Mouse (Mus musculus): ENCODE data around the gene Nudc. TPM values are rescaled to one million over a fixed set of nuclear protein-coding genes. Genes with fewer than 3 reads are reported as not detected.
"Not testable (repeated sequence)": the region's sequence is repeated elsewhere in the genome, so short reads cannot be mapped to it uniquely, and the experiment has no call there.

Gene Nudc
- total and polyA plus RNA-seq, 2 experiments from 2014 or later, result 42.1 to 152 TPM

DNA sequence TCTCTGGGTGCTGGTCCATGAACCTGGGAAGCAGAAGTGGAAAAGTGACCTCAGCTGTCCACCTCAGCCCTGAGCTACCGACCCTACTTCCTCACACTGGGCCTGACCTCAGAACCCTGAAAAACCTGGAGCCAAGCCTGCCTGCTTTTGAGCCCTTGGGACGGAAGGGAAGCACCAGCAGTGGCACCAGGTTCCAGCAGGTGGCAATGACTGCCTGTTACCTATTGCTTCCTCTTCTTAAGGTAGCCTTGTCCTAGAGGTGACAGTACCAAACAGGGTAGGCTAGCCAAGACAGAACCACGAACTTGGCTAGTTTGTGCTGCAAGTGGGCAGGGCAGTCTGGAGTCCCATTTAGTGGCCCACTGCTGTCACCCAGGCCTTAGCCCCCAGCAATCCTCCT, 13.0 kb downstream of the Nudc start:
- 77% methylated on average over 3 of the region's 3 CpGs for WGBS
- H3K27ac ChIP-seq (ENCODE audit: low read depth), result no peak overlapping the region
- no peak overlapping the region for H3K4me2 ChIP-seq (ENCODE audit: low read depth, low read length)
- H3K9me3 ChIP-seq (replicated peaks; ENCODE audit: control insufficient read depth, low read length), result no peaks in the 10 kb centered on the region
- DNase-seq (ENCODE audit: low spot score), result no peak
- no peak overlapping the region for H3K9ac ChIP-seq (replicated peaks; ENCODE audit: low read depth, low read length)
- ATAC-seq (ENCODE audit: insufficient read depth, low read depth), result no peak
- H3K27me3 ChIP-seq (ENCODE audit: control insufficient read depth, insufficient read depth, low read length), result no peaks in the 10 kb centered on the region
- peaks cover 72% of the 10 kb centered on the region for H3K36me3 ChIP-seq (replicated peaks; ENCODE audit: control insufficient read depth, insufficient read depth, low read length)
- no peaks in the 10 kb centered on the region for H3K4me1 ChIP-seq (ENCODE audit: control insufficient read depth, insufficient read depth)
- TF ChIP-seq EP300 (IDR thresholded peaks at IDR 0.05; ENCODE audit: low read depth) (no peak), CTCF (IDR thresholded peaks at IDR 0.05; ENCODE audit: low read depth) (no peak)
- H3K4me3 ChIP-seq (ENCODE audit: low read depth, low read length), result no peak overlapping the region

DNA sequence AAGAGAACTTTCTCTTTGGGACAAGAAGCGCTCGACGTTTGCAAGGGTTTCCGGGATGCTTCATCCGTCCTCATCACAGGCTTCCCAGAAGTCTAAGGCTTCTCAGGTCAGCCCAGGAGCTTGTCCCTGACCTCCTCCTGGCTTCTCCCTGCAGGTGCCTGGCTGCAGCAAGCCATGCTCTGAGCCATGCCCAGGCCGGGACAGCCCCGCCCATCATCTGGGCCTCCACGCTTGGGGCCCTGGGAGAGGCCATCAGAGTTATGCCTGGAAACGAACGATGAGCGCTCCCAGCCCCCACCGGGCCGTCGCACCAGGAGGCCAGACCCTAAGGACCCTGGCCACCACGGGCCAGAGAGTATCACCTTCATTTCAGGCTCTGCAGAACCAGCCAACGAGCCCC, 18.0 kb downstream of the Nudc start:
- no peak for ATAC-seq (ENCODE audit: insufficient read depth, low read depth)
- TF ChIP-seq EP300 (IDR thresholded peaks at IDR 0.05; ENCODE audit: low read depth) (no peak), CTCF (IDR thresholded peaks at IDR 0.05; ENCODE audit: low read depth) (no peak)
- Histone ChIP-seq H3K4me2 (ENCODE audit: low read depth, low read length) (no peak overlapping the region), H3K27me3 (ENCODE audit: control insufficient read depth, insufficient read depth, low read length) (no peaks in the 10 kb centered on the region), H3K27ac (ENCODE audit: low read depth) (no peak overlapping the region), H3K36me3 (replicated peaks; ENCODE audit: control insufficient read depth, insufficient read depth, low read length) (peaks cover 29% of the 10 kb centered on the region), H3K9ac (replicated peaks; ENCODE audit: low read depth, low read length) (no peak overlapping the region), H3K4me3 (ENCODE audit: low read depth, low read length) (no peak overlapping the region), H3K9me3 (replicated peaks; ENCODE audit: control insufficient read depth, low read length) (no peaks in the 10 kb centered on the region), H3K4me1 (ENCODE audit: control insufficient read depth, insufficient read depth) (no peaks in the 10 kb centered on the region)
- DNase-seq (ENCODE audit: low spot score), result no peak
- 70% methylated on average over 16 of the region's 16 CpGs for WGBS

DNA sequence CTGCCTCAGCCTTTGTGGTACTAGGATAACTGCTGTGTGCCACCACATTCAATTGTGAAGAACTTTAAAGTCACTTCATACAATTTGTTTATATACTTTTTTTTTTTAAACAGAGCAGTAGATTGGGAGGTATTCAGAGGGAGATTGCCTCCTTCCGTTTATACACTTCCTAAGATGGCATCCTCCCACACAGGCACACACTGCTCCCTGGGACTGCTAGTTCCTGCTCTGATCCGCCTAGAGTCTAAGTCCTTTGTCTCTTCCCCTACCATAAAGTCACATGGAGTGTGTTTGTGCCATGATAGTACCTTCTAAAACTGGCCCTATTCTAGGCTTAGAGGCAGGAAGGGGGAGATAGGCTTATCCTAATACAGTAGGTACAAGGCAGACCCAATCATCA, 24.3 kb downstream of the Nudc start:
- H3K4me2 ChIP-seq (ENCODE audit: low read depth, low read length), result no peak overlapping the region
- H3K27ac ChIP-seq (ENCODE audit: low read depth), result no peak overlapping the region
- 48% methylated on average over 2 of the region's 2 CpGs for WGBS
- H3K9ac ChIP-seq (replicated peaks; ENCODE audit: low read depth, low read length), result no peak overlapping the region
- ATAC-seq (ENCODE audit: insufficient read depth, low read depth), result no peak
- no peak for DNase-seq (ENCODE audit: low spot score)
- no peak for TF ChIP-seq CTCF (IDR thresholded peaks at IDR 0.05; ENCODE audit: low read depth)
- no peaks in the 10 kb centered on the region for H3K4me1 ChIP-seq (ENCODE audit: control insufficient read depth, insufficient read depth)
- H3K27me3 ChIP-seq (ENCODE audit: control insufficient read depth, insufficient read depth, low read length), result peaks cover 41% of the 10 kb centered on the region
- H3K9me3 ChIP-seq (replicated peaks; ENCODE audit: control insufficient read depth, low read length), result no peaks in the 10 kb centered on the region
- no peaks in the 10 kb centered on the region for H3K36me3 ChIP-seq (replicated peaks; ENCODE audit: control insufficient read depth, insufficient read depth, low read length)
- no peak overlapping the region for H3K4me3 ChIP-seq (ENCODE audit: low read depth, low read length)

DNA sequence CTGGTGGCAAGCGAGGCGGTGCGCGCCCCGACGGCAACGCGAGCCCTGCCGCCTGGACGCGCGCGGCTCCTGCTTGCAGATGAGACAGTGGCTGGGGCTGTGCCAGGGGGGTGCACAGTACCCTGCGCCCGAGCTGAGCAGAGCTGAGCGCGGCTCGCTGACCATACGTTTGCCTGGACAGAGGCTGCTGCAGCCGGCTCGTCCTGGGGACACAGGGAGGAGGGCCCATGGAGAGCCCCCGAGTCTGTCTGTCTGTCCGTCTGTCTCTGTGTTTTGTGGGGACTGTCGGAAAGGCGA, 26.5 kb downstream of the Nudc start:
- Histone ChIP-seq H3K36me3 (replicated peaks; ENCODE audit: control insufficient read depth, insufficient read depth, low read length) (no peaks in the 10 kb centered on the region), H3K27ac (ENCODE audit: low read depth) (no peak overlapping the region), H3K27me3 (ENCODE audit: control insufficient read depth, insufficient read depth, low read length) (peaks cover 41% of the 10 kb centered on the region), H3K4me2 (ENCODE audit: low read depth, low read length) (peak overlapping the region; percentile 62), H3K9me3 (replicated peaks; ENCODE audit: control insufficient read depth, low read length) (no peaks in the 10 kb centered on the region), H3K9ac (replicated peaks; ENCODE audit: low read depth, low read length) (peak overlapping the region; percentile 43; the same call in 1 of the 2 replicates), H3K4me3 (ENCODE audit: low read depth, low read length) (peak overlapping the region; percentile 45), H3K4me1 (ENCODE audit: control insufficient read depth, insufficient read depth) (no peaks in the 10 kb centered on the region)
- TF ChIP-seq CTCF (IDR thresholded peaks at IDR 0.05; ENCODE audit: low read depth), result no peak
- TF ChIP-seq EP300 (IDR thresholded peaks at IDR 0.05; ENCODE audit: low read depth), result no peak
- 0 out of 2 replicates have a peak, but pooled peaks have one; percentile 27 for ATAC-seq (ENCODE audit: insufficient read depth, low read depth)
- 9% methylated on average over 23 of the region's 25 CpGs for WGBS
- no peak for DNase-seq (ENCODE audit: low spot score)

DNA sequence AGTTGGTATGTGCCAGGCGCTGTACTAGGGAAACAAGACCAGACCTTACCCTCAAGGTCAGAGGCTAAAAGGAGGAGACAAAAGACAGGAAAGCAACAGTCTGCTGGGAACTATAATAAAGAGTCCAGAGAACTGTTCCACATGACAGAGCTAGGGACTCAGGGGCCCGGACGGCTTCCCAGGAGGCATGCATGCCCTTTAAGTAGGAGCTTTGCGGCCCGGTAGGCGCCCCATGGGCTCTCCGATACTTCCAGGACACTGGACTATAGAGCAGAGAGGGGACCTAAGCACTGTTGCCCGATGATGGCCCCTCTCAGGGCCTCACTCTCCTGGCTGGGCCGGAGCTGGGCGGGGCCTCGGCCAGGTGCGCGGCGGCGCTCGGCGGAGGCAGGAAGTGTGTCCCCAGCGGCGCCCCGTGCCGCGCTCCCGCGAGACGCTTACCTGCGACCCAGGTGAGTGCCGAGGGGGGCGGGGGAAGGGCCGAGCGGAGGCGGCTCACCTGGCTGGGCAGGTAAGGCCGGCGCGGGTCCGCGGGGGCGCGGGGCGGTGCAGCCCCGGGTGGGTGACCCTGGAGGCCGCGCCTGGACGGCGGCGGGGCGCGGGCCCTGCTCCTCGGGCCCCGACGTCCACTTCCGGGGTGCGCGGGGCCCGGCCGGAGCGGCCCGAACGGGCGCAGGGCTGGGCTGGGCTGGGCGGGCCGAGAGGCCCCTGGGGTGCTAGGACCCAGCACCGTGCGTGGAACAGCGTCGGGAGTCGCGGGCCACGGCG, 27.0 kb downstream of the Nudc start, which contains the start of gene Kdf1:
Gene Kdf1 (plus strand): TSS at position 363 of the 768 bp plus-strand sequence.
- no peaks in the 10 kb centered on the region for H3K4me1 ChIP-seq (ENCODE audit: control insufficient read depth, insufficient read depth)
- peak within 1 kb of the TSS; percentile 43; the same call in 1 of the 2 replicates for H3K9ac ChIP-seq (replicated peaks; ENCODE audit: low read depth, low read length)
- H3K27me3 ChIP-seq (ENCODE audit: control insufficient read depth, insufficient read depth, low read length), result peaks cover 41% of the 10 kb centered on the region
- H3K9me3 ChIP-seq (replicated peaks; ENCODE audit: control insufficient read depth, low read length), result no peaks in the 10 kb centered on the region
- H3K4me3 ChIP-seq (ENCODE audit: low read depth, low read length), result peak within 1 kb of the TSS; percentile 45
- TF ChIP-seq EP300 (IDR thresholded peaks at IDR 0.05; ENCODE audit: low read depth) (no peak), CTCF (IDR thresholded peaks at IDR 0.05; ENCODE audit: low read depth) (no peak)
- H3K4me2 ChIP-seq (ENCODE audit: low read depth, low read length), result peak within 1 kb of the TSS; percentile 62
- no peaks in the 10 kb centered on the region for H3K36me3 ChIP-seq (replicated peaks; ENCODE audit: control insufficient read depth, insufficient read depth, low read length)
- H3K27ac ChIP-seq (ENCODE audit: low read depth), result no peak within 1 kb of the TSS
- no peak; the same call in 1 of the 2 replicates for ATAC-seq (ENCODE audit: insufficient read depth, low read depth)
- WGBS, result 7% methylated on average over 51 of the region's 69 CpGs
- no peak for DNase-seq (ENCODE audit: low spot score)

DNA sequence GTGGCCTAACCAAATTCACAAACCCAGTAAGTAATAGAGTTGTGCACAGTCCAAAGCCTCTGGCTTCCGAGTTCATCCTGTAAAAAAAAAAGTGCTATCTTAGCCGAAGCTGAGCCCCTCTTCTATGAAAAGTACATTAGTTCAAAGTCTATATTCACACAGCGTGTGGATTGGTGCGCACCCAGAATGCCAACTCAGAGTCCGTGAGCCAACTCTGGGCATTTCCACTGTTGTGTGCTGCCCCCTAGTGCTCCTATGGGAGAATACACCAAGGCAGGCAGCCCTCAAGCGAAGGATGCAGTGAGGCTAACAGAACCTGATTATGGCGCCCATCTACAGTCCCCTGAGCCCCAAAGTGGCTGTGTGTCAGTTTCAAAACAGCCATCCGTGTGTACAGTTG, 32.8 kb downstream of the Nudc start:
- H3K36me3 ChIP-seq (replicated peaks; ENCODE audit: control insufficient read depth, insufficient read depth, low read length), result no peaks in the 10 kb centered on the region
- H3K4me1 ChIP-seq (ENCODE audit: control insufficient read depth, insufficient read depth), result no peaks in the 10 kb centered on the region
- no peak overlapping the region for H3K9ac ChIP-seq (replicated peaks; ENCODE audit: low read depth, low read length)
- peak; percentile 53 for DNase-seq (ENCODE audit: low spot score)
- no peak overlapping the region for H3K4me2 ChIP-seq (ENCODE audit: low read depth, low read length)
- H3K9me3 ChIP-seq (replicated peaks; ENCODE audit: control insufficient read depth, low read length), result no peaks in the 10 kb centered on the region
- H3K27me3 ChIP-seq (ENCODE audit: control insufficient read depth, insufficient read depth, low read length), result peaks cover 10% of the 10 kb centered on the region
- peak; percentile 60; the same call in 1 of the 2 replicates for ATAC-seq (ENCODE audit: insufficient read depth, low read depth)
- TF ChIP-seq EP300 (IDR thresholded peaks at IDR 0.05; ENCODE audit: low read depth) (no peak), CTCF (IDR thresholded peaks at IDR 0.05; ENCODE audit: low read depth) (peak; percentile 87)
- no peak overlapping the region for H3K27ac ChIP-seq (ENCODE audit: low read depth)
- WGBS, result 8% methylated on average over 8 of the region's 8 CpGs
- H3K4me3 ChIP-seq (ENCODE audit: low read depth, low read length), result no peak overlapping the region

DNA sequence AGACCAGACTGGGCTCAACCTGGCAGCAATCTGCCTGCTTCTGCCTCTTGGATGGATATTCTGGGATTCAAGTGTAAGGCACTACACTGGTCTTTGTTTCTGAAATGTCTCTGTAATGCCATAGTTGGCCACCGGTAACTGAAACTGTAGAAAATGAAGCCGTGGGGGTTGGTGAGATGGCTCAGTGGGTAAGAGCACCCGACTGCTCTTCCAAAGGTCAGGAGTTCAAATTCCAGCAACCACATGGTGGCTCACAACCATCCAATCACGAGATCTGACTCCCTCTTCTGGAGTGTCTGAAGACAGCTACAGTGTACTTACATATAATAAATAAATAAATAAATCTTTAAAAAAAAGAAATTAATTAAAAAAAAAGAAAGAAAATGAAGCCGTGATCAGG, 33.3 kb downstream of the Nudc start:
- WGBS, result 48% methylated on average over 4 of the region's 5 CpGs

More for the DNA sequence above, 33.3 kb downstream of the Nudc start:
- not testable (repeated sequence) for H3K4me1 ChIP-seq (ENCODE audit: control insufficient read depth, insufficient read depth); H3K4me2 ChIP-seq (ENCODE audit: low read depth, low read length); H3K9me3 ChIP-seq (replicated peaks; ENCODE audit: control insufficient read depth, low read length); ATAC-seq (ENCODE audit: insufficient read depth, low read depth); DNase-seq (ENCODE audit: low spot score); H3K9ac ChIP-seq (replicated peaks; ENCODE audit: low read depth, low read length); H3K4me3 ChIP-seq (ENCODE audit: low read depth, low read length); H3K36me3 ChIP-seq (replicated peaks; ENCODE audit: control insufficient read depth, insufficient read depth, low read length); H3K27ac ChIP-seq (ENCODE audit: low read depth); H3K27me3 ChIP-seq (ENCODE audit: control insufficient read depth, insufficient read depth, low read length)

All from heart, postnatal 0 days (tissue).